Mouse (Mus musculus) kidney, adult 2 months (tissue): ENCODE data around the gene Krtap17-1. TPM values are rescaled to one million over a fixed set of nuclear protein-coding genes. Genes with fewer than 3 reads are reported as not detected.

ENCODE experiments used
- DNase-seq: peaks from one replicate; pipeline ENCODE4 v3.0.0; 2021
- H3K27ac ChIP-seq: fragments of 200-500 bp; 2 replicates; pipeline ENCODE4 v1.5.1; 2012; ENCODE audit warnings: low read depth, low read length, control low read depth, inconsistent platforms; ENCODE audit not compliant: insufficient read depth
- H3K27me3 ChIP-seq: fragments of 200-500 bp; replicated peaks from 2 replicates; pipeline ENCODE4 v1.6.1; 2012; ENCODE audit warnings: mild to moderate bottlenecking, moderate library complexity, low read length, inconsistent platforms; ENCODE audit not compliant: control insufficient read depth, insufficient read depth
- H3K36me3 ChIP-seq: fragments of 200-500 bp; 2 replicates; pipeline ENCODE4 v1.6.1; 2012; ENCODE audit warnings: mild to moderate bottlenecking, moderate library complexity, low read length, inconsistent platforms; ENCODE audit not compliant: control insufficient read depth, insufficient read depth
- H3K4me1 ChIP-seq: fragments of 200-500 bp; 2 replicates; pipeline ENCODE4 v1.6.1; 2011; ENCODE audit warnings: low read length; ENCODE audit not compliant: control insufficient read depth, insufficient read depth
- H3K4me3 ChIP-seq: fragments of 200-500 bp; 2 replicates; pipeline ENCODE4 v1.5.1; 2011; ENCODE audit warnings: mild to moderate bottlenecking, low read depth, low read length, control low read depth; ENCODE audit not compliant: insufficient read depth
- CTCF ChIP-seq: fragments of 200-500 bp; conservative IDR thresholded peaks from 2 replicates; pipeline ENCODE4 v1.5.1; 2011; ENCODE audit warnings: low read depth, mild to moderate bottlenecking, control low read depth, low read length, moderate library complexity, mixed read lengths; ENCODE audit not compliant: insufficient read depth, insufficient read length
- POLR2A ChIP-seq: fragments of 200-500 bp; IDR thresholded peaks from one replicate; pipeline ENCODE4 v1.6.1; 2011; ENCODE audit warnings: low read depth, low read length, control low read depth
- WGBS: fragments of 180-500 bp; shearing (Covaris S2); methylation state at CpG from one replicate; pipeline ENCODE4 v1.1.7; 2018; 5-methylcytosine and 5-hydroxymethylcytosine counted together
- polyA plus RNA-seq: library from polyadenylated mRNA; depleted of rRNA; stranded (reverse); fragments of >200 nt; gene quantifications from 2 replicates; pipeline ENCODE4 v1.2.3, GENCODE M21; 2012

The Krtap17-1 gene
- polyA plus RNA-seq, 1 experiment, result not detected

DNA sequence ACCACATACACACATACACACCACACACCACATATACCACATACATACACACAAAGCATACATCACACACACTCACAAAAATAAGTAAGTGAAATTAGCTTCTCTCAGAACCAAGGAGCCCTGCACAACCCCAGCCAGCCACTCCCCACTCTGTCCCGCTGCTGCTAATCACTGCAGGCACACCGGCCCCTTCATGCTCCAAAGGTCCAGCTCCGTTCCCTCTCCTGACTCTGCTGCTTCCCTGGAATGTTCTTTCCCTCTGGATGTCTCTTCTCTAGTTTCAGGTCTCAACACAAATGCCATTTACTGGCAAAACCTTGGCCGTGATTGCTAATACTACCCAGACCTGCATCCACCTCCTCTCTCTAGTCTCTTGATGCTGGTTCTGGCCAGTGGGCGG lies 16.9 kb upstream of the Krtap17-1 start:
- TF ChIP-seq CTCF (no peak), POLR2A (no peak)
- DNase-seq, result no peak
- H3K36me3 ChIP-seq, result no peaks in the 10 kb centered on the region
- H3K4me1 ChIP-seq, result no peaks in the 10 kb centered on the region
- H3K4me3 ChIP-seq, result no peak overlapping the region
- no peak overlapping the region for H3K27ac ChIP-seq
- no peaks in the 10 kb centered on the region; the same call in 1 of the 2 replicates for H3K27me3 ChIP-seq
- 47% methylated on average over 5 of the region's 5 CpGs for WGBS

DNA sequence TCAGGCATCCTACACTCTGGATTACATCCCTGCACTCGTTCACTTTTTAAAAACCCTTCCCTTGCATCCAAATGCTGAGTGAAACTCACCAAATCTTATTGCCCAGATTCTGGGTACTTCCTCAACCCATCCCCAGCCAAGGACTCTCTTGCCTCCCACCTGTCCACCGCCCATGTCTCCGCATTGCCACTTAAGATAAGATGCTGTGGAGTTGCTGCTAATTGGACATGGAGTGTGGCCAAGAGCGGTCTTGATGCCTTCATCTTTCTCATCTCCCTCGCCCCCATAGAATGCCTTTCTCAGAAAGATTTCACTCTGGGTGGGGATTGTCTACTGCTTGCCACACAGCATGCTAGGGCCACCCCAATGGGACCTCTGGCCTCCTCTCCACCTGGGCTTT lies 14.5 kb upstream of the Krtap17-1 start:
- Histone ChIP-seq H3K27ac (no peak overlapping the region), H3K36me3 (no peaks in the 10 kb centered on the region), H3K27me3 (no peaks in the 10 kb centered on the region; the same call in 1 of the 2 replicates), H3K4me3 (no peak overlapping the region), H3K4me1 (no peaks in the 10 kb centered on the region)
- 89% methylated on average over 5 of the region's 5 CpGs for WGBS
- DNase-seq, result no peak
- TF ChIP-seq CTCF, result no peak
- TF ChIP-seq POLR2A, result no peak

DNA sequence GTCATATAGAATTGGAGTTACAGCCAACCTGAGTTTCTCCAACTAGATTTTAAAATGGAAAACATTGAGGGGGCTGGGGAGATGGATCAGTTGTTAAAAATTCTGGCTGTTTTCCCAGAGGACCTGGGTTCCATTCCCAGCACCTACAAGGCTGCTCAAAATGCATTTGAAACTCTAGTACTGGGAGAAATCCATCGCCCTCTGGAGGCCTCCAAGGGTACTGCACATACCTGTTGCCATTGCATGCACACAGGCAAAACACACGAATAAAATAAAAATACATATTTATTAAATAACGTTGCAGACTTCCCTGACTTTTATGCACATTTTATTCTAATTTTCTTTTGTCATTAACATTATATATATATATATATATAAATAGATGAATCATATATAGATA lies 12.8 kb upstream of the Krtap17-1 start:
- TF ChIP-seq POLR2A (no peak), CTCF (peak; percentile 33; the same call in 1 of the 2 replicates)
- H3K36me3 ChIP-seq, result no peaks in the 10 kb centered on the region
- no peak for DNase-seq
- WGBS, result 55% methylated on average over 3 of the region's 3 CpGs
- no peak overlapping the region for H3K27ac ChIP-seq
- no peaks in the 10 kb centered on the region for H3K4me1 ChIP-seq
- no peak overlapping the region for H3K4me3 ChIP-seq
- H3K27me3 ChIP-seq, result no peaks in the 10 kb centered on the region; the same call in 1 of the 2 replicates

DNA sequence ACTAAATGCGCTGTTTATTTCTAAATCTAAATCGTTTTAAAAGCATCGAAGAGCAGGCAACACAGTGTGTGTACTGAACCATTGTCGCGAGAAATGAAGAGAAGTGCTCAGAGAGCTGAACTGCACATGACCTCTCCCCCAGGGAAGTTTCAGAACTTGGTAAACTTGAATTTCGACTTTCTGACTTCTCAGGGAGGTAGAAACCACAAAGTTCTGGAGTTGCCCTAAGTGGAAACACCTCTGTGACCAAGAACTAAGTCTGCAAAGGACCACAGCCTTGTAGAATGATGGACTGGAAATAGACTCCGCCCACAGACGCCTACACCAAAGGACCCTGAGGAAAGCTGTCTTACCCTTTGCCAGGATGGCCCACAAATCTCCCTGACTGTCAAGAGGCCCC lies 12.1 kb upstream of the Krtap17-1 start:
- WGBS, result 63% methylated on average over 8 of the region's 8 CpGs
- Histone ChIP-seq H3K36me3 (no peaks in the 10 kb centered on the region), H3K4me3 (no peak overlapping the region), H3K4me1 (no peaks in the 10 kb centered on the region), H3K27ac (no peak overlapping the region), H3K27me3 (no peaks in the 10 kb centered on the region; the same call in 1 of the 2 replicates)
- TF ChIP-seq POLR2A, result no peak
- no peak for TF ChIP-seq CTCF
- DNase-seq, result no peak

DNA sequence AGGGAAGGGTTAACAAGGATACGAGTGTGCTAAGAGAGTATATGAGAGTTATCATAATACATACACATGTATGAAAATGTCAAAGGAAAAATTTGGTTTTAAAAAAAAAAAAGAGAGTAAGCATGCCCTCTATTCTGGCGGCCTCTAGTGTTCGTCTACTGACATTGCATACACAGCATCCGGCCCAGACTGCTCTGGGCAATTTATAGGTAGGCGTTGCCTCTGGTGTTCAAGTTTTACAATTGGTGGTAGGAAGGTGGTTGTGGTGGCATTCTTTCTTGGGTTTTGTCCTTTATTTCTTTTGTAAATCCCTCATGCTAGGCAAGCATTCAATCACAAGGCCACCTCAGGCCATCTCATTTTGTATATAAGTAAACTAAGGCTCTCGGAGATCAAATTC lies 11.1 kb upstream of the Krtap17-1 start:
- H3K4me1 ChIP-seq, result no peaks in the 10 kb centered on the region
- peak; percentile 53 for DNase-seq
- H3K27ac ChIP-seq, result no peak overlapping the region
- H3K36me3 ChIP-seq, result no peaks in the 10 kb centered on the region
- H3K27me3 ChIP-seq, result no peaks in the 10 kb centered on the region; the same call in 1 of the 2 replicates
- no peak overlapping the region for H3K4me3 ChIP-seq
- TF ChIP-seq POLR2A, result no peak
- peak; percentile 73 for TF ChIP-seq CTCF
- WGBS, result 21% methylated on average over 6 of the region's 6 CpGs

DNA sequence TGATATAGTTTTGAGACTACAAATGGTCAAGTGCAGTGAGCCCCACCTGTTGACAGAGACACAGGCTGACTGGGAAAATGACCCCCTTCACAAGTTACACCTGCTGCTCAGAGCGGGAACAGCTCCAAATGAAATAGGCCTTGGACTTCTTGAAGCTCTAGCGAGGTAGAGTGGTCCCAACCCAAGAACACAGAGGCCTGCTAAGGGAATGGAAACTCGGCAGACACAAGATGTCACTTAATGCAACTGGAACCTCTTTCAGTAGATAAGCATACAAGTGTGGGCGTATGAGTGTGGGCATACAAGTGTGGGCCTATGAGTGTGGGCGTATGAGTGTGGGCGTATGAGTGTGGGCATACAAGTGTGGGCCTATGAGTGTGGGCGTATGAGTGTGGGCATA lies 5.3 kb upstream of the Krtap17-1 start:
- TF ChIP-seq POLR2A (no peak), CTCF (no peak)
- no peak for DNase-seq
- Histone ChIP-seq H3K4me3 (no peak overlapping the region), H3K4me1 (no peaks in the 10 kb centered on the region), H3K36me3 (no peaks in the 10 kb centered on the region), H3K27ac (no peak overlapping the region), H3K27me3 (no peaks in the 10 kb centered on the region)
- WGBS, result 88% methylated on average over 7 of the region's 7 CpGs

DNA sequence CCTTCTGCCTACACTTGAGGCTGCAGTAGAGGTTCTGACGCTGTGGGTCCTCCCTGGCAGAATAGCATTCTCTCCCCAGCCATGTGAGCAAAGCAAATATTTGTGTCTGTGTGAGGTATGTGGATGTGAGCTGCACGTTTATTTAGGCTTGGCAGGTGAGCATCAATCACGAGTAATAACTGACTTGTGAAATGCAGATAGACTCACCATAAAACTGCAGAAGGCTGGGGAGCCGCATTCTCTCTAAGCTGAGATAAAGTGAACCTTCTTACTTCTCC lies 529 bp upstream of the Krtap17-1 start:
- no peak overlapping the region for H3K27ac ChIP-seq
- DNase-seq, result no peak
- H3K4me3 ChIP-seq, result no peak overlapping the region
- no peaks in the 10 kb centered on the region for H3K27me3 ChIP-seq
- TF ChIP-seq CTCF (no peak), POLR2A (no peak)
- H3K4me1 ChIP-seq, result no peaks in the 10 kb centered on the region
- H3K36me3 ChIP-seq, result no peaks in the 10 kb centered on the region
- WGBS, result 33% methylated on average over 4 of the region's 4 CpGs

DNA sequence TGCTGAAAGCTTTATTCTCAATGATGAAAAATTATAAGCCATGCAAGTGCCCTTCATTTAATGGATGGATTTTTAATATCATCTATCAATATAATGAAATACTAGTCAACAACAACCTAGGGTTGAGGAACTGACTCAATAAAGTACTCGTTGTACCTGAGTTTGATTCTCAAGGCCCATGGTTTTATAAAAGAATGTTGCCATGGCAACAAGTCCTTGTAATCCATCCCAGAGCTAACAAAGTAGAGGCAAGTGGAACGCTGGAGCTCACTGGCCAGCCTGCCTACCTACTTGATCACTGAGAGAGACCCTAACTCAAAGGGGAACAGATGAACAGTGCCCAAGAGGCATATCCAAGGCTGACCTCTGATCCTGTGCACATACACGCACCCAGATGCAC lies 3.2 kb downstream of the Krtap17-1 start:
- Histone ChIP-seq H3K27me3 (no peaks in the 10 kb centered on the region), H3K4me3 (no peak overlapping the region), H3K36me3 (no peaks in the 10 kb centered on the region), H3K4me1 (no peaks in the 10 kb centered on the region), H3K27ac (no peak overlapping the region)
- no peak for TF ChIP-seq POLR2A
- no peak for DNase-seq
- WGBS, result 83% methylated on average over 3 of the region's 3 CpGs
